Comparison of ENCODE assay signal across 8 mouse cellular contexts in the genomic region with DNA sequence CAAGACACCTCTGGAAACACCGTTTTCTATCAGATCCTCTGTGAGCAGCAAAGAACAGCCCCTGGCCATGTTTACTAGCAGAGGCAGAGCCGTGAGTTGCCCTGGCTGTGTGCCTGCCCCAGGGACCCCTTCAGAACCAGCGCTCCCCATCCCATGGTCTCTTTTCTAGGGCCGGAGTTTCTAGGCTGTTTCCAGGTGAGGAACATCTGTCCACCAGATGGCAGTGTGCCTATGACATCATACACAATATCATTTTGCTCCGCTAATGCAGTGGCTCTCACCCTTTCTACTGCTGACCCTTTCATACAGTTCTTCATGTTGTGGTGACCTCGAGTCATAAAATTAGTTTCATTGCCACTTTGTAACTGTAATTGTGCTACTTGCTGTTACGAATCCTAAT. TPM values are rescaled to one million over a fixed set of nuclear protein-coding genes. Genes with fewer than 3 reads are reported as not detected.
DNase-seq lines count a peak whose midpoint lies in the region; ATAC-seq lines count a peak whose summit lies in the region.
"Had no signal": no experiment of that assay in that cellular context is flagged by ENCODE, and none has a peak within 500 bp of the region (broad histone marks: within the 10 kb centered on the region; RNA-seq: fewer than 3 reads in every experiment).

No protein-coding gene starts in this region.

- no peak overlapping the region for H3K9ac ChIP-seq in neural tube, embryonic 11.5 days (ENCODE audit: low read length)

- H3K27ac ChIP-seq in neural tube, embryonic 11.5 days (ENCODE audit: low read depth, low read length): no peak overlapping the region

- intact Hi-C loops in left cerebral cortex, postnatal 4 days (cut with DNase I): no loop called here
- intact Hi-C loops in left cerebral cortex, postnatal 36 days (cut with DNase I): loop anchor here (5.0 kb wide), 1 partner anchor 79 kb away; no protein-coding TSS in a partner anchor

- H3K27me3 ChIP-seq in neural tube, embryonic 11.5 days (ENCODE audit: control insufficient read depth, insufficient read depth, low read length): no peaks in the 10 kb centered on the region

- no peaks in the 10 kb centered on the region for H3K9me3 ChIP-seq in neural tube, embryonic 11.5 days (ENCODE audit: control insufficient read depth, low read length)
- H3K9me3 ChIP-seq: megakaryocyte, embryonic 14.5 days had no signal

- whole genome bisulfite sequencing in neural tube, embryonic 11.5 days: 32% methylated on average over 7 of the region's 7 CpGs

- H3K4me2 ChIP-seq in neural tube, embryonic 11.5 days (ENCODE audit: low read depth): no peak overlapping the region

- no peak for ATAC-seq in neural tube, embryonic 11.5 days (ENCODE audit: insufficient read depth, low FRiP score, low TSS enrichment)

- no peaks in the 10 kb centered on the region for H3K4me1 ChIP-seq in neural tube, embryonic 11.5 days (ENCODE audit: control insufficient read depth, insufficient read depth, low read length)

- no peak overlapping the region for H3K4me3 ChIP-seq in neural tube, embryonic 11.5 days (ENCODE audit: low read depth, low read length)
- H3K4me3 ChIP-seq: megakaryocyte, embryonic 14.5 days had no signal

- peak; percentile 32 for DNase-seq in left cerebral cortex, postnatal 4 days
- DNase-seq in left cerebral cortex, postnatal 36 days (ENCODE audit: low spot score in 2 of 2): no peak
- peak; percentile 16 for DNase-seq in NIH3T3 (ENCODE audit: low read depth)
- peak; percentile 80 for DNase-seq in embryo, embryonic 10.5 days (ENCODE audit: low spot score)
- DNase-seq in kidney, postnatal 36 days: peak; percentile 29 to 73
- peak; percentile 54 for DNase-seq in neural tube, embryonic 11.5 days (ENCODE audit: low spot score)
- DNase-seq in frontal cortex, postnatal 25 days (ENCODE audit: low spot score in 2 of 2): no peak

- H3K36me3 ChIP-seq in neural tube, embryonic 11.5 days (ENCODE audit: control insufficient read depth, insufficient read depth, low read length): no peaks in the 10 kb centered on the region

RNA-seq across cellular contexts. Expression of gene Kcnmb1, which starts 34.2 kb away (rescaled TPM):
- total RNA-seq in left cerebral cortex, postnatal 4 days (2021): under 1 TPM; 0.24 to 0.26 TPM
- under 1 TPM; 0.32 to 0.43 TPM for total RNA-seq in left cerebral cortex, postnatal 36 days (2021)
- polyA plus RNA-seq in neural tube, embryonic 11.5 days (2014; fragmentation: Nextera tagmentation; extraction: Ambion mirVana): 0.09 and 0.17 TPM in 2 replicates

Comparison
In these comparisons a context has a peak if more than half of its experiments do, and no peak if none do; other contexts are left out.
1. DNase-seq: peak in left cerebral cortex, postnatal 4 days (single experiment), NIH3T3 (single experiment), embryo, embryonic 10.5 days (single experiment), kidney, postnatal 36 days (2 of 2) and neural tube, embryonic 11.5 days (single experiment); none in left cerebral cortex, postnatal 36 days (0 of 2) and frontal cortex, postnatal 25 days (0 of 2).